Mouse (Mus musculus) forebrain, embryonic 13.5 days (tissue): Measurements from ENCODE around the gene Ccdc137. TPM values are rescaled to one million over a fixed set of nuclear protein-coding genes. Genes with fewer than 3 reads are reported as not detected.

Experiments used
- ATAC-seq: fragments of 200-750 bp; cut with Nextera tagmentation; 2 replicates; pipeline ENCODE4 v1.8.0; 2017
- H3K27ac ChIP-seq: fragments of 300-500 bp; sonication (generic); 2 replicates; pipeline ENCODE4 v1.5.1; 2015; ENCODE audit warnings: inconsistent platforms, mild to moderate bottlenecking, moderate library complexity
- H3K27me3 ChIP-seq: fragments of 300-500 bp; sonication (generic); 2 replicates; pipeline ENCODE4 v1.6.1; 2015; ENCODE audit warnings: mild to moderate bottlenecking, inconsistent platforms
- H3K36me3 ChIP-seq: fragments of 300-500 bp; sonication (generic); 2 replicates; pipeline ENCODE4 v1.6.1; 2015; ENCODE audit warnings: mild to moderate bottlenecking, inconsistent platforms; ENCODE audit not compliant: poor library complexity, severe bottlenecking
- H3K4me1 ChIP-seq: fragments of 300-500 bp; sonication (generic); 2 replicates; pipeline ENCODE4 v1.6.1; 2015; ENCODE audit warnings: inconsistent platforms
- H3K4me2 ChIP-seq: fragments of 300-500 bp; sonication (generic); 2 replicates; pipeline ENCODE4 v1.6.1; 2015; ENCODE audit warnings: inconsistent platforms, mild to moderate bottlenecking, moderate library complexity
- H3K4me3 ChIP-seq: fragments of 300-500 bp; sonication (generic); 2 replicates; pipeline ENCODE4 v1.5.1; 2015; ENCODE audit warnings: mild to moderate bottlenecking, inconsistent platforms
- H3K9ac ChIP-seq: fragments of 300-500 bp; sonication (generic); 2 replicates; pipeline ENCODE4 v1.6.1; 2015; ENCODE audit warnings: mild to moderate bottlenecking, inconsistent platforms
- H3K9me3 ChIP-seq: fragments of 300-500 bp; sonication (generic); replicated peaks from 2 replicates; pipeline ENCODE4 v1.6.1; 2016; ENCODE audit warnings: inconsistent platforms
- WGBS: fragments of 180-500 bp; shearing (Covaris S2); methylation state at CpG from one replicate; pipeline ENCODE4 v1.1.7; 2015; 5-methylcytosine and 5-hydroxymethylcytosine counted together
- polyA plus RNA-seq: library from polyadenylated mRNA; unstranded; fragments of >200 nt; fragmentation: Nextera tagmentation; extraction: Ambion mirVana; gene quantifications from 2 replicates; pipeline ENCODE4 v1.2.1, GENCODE M21; 2015

Ccdc137 gene
- polyA plus RNA-seq, 1 experiment from 2014 or later, result 31.3 TPM

DNA sequence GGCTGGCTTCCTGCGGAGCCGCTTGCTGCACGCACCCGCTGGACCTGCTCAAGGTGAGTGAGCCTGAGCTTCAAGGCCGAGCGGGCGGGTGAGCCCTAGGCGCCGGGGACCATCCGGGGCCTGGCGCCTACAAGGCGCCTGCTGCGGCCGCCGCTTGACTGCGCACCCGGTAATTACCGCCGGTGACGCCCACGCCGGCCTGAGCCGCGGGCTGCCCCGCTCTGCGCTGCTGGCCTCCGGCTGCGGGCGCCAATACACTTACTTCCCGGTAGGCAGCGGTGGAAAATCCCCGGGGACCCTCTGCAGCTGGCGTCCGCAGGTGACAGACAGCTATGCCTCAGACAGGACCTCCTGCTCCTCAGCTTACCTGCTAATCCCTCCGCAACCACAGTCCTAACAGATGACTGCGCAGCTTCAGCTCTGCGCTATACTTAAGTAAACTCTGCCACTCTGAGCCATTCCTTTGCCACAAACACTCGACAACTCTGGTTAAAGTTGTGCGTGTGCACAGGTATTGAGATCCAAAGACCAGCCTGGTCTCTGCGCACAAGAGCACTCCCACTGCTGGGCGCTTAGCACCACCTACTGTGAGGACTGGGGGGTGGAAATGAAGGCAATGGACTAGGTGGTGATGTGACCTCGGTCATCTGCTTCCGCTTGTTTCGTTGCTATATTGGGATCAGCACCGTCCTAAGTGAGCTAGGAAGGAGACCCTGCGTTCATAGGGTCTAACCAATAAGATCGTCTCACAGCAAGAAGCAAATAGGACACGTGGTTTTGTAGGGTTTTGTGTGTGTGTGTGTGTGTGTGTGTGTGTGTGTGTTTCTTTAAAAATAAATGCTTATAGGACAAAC is 34.3 kb downstream of the Ccdc137 start:
- WGBS, result under 1% methylated on average over 48 of the region's 48 CpGs
- H3K27ac ChIP-seq, result peak overlapping the region; percentile 76
- H3K4me3 ChIP-seq, result peak overlapping the region; percentile 96
- peak overlapping the region; percentile 92 for H3K9ac ChIP-seq
- no peaks in the 10 kb centered on the region for H3K27me3 ChIP-seq
- peaks cover 40% of the 10 kb centered on the region for H3K4me1 ChIP-seq
- peak; percentile 34 for ATAC-seq
- H3K4me2 ChIP-seq, result peak overlapping the region; percentile 81
- H3K9me3 ChIP-seq, result no peaks in the 10 kb centered on the region
- peaks cover 51% of the 10 kb centered on the region for H3K36me3 ChIP-seq

DNA sequence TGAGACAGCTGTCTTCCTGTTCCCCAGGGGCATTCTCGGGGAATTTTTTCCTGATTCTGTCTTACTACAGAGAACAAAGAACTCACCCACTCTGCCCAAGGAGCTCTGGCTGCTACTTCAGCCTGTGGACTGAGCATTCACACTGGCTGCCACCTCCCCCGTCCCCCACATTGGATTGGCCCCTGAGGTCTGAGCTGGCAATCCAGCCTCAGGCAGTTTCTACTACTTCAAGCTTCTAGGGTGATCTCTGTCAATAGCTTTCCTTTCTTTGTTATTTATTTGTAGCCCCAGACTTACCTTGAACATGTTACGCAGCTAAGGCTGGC is 34.9 kb downstream of the Ccdc137 start:
- no peak for ATAC-seq
- H3K36me3 ChIP-seq, result peaks cover 51% of the 10 kb centered on the region

DNA sequence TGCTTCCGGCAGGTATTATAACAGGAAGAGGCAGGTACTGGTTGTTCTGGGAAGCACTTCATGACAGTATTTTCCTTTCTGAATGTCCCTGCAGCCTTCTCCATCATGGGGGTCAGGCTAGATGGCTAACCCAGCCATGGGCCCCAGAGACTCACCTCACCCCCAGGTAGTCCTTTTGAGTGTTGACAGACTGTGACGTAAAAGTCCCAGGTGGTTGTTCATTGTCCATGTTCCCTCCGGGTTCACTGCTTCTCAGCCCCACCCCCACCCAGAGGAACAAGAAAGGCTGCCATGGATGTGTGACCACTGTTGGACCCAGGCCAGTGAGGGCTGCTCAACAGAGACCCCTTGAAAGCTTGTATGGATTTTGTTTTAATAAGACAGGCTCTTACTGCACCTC is 35.4 kb downstream of the Ccdc137 start:
- no peaks in the 10 kb centered on the region for H3K9me3 ChIP-seq
- H3K4me3 ChIP-seq, result peak overlapping the region; percentile 96
- H3K4me2 ChIP-seq, result peak overlapping the region; percentile 81
- H3K9ac ChIP-seq, result peak overlapping the region; percentile 92
- WGBS, result 43% methylated on average over 3 of the region's 3 CpGs
- peak overlapping the region; percentile 76 for H3K27ac ChIP-seq
- peaks cover 40% of the 10 kb centered on the region for H3K4me1 ChIP-seq
- no peak for ATAC-seq
- H3K36me3 ChIP-seq, result peaks cover 51% of the 10 kb centered on the region
- no peaks in the 10 kb centered on the region for H3K27me3 ChIP-seq

More for the DNA sequence above, 34.9 kb downstream of the Ccdc137 start:
- Histone ChIP-seq H3K4me3 (peak overlapping the region; percentile 96), H3K9me3 (no peaks in the 10 kb centered on the region), H3K4me2 (peak overlapping the region; percentile 81), H3K9ac (peak overlapping the region; percentile 92), H3K4me1 (peaks cover 40% of the 10 kb centered on the region), H3K27me3 (no peaks in the 10 kb centered on the region), H3K27ac (peak overlapping the region; percentile 76)
- WGBS, result 17% methylated on average over 3 of the region's 3 CpGs

DNA sequence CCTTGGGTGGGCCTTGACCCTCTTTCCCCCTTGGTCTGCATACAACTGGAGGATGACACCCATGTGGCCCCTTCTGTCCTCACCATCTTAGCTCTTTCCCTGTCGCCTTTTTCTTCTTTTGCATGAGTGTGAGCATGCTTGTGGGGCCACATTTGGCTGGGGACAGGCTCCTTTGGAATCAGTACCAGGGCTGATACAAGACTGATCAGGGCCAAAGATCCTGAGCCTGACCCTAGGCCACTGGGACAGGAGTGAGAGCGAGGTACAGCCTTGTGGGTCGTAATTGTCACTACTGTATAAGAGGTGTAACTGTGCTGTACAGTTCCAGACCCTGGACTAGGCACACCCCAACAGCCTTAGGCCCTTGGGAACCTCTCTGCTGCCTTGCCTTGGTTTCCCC is 36.0 kb downstream of the Ccdc137 start:
- H3K4me3 ChIP-seq, result no peak overlapping the region
- H3K9ac ChIP-seq, result no peak overlapping the region; the same call in 1 of the 2 replicates
- H3K36me3 ChIP-seq, result peaks cover 51% of the 10 kb centered on the region
- no peak for ATAC-seq
- no peak overlapping the region for H3K27ac ChIP-seq
- peak overlapping the region; percentile 81; the same call in 1 of the 2 replicates for H3K4me2 ChIP-seq
- no peaks in the 10 kb centered on the region for H3K27me3 ChIP-seq
- no peaks in the 10 kb centered on the region for H3K9me3 ChIP-seq
- H3K4me1 ChIP-seq, result peaks cover 39% of the 10 kb centered on the region
- 88% methylated on average over 3 of the region's 3 CpGs for WGBS

DNA sequence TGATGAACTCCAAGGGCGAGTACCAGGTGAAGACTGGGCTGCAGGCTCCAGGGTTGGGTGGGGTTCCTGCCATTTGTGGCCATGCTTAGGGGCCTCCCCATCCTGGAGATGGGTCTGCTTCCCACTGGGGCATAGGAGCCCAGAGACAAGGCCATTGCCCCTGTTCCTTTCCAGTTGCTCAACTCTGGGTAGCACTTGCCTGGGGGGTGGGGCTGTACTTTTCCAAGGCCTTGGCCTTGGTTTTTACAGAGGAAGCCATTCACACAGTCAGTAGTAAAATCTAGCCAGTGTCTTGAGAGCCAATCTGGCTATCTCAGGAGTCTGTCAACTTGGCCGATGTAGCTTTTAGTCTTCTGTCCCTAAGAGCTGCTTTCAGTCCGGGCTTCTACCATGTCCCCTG is 39.5 kb downstream of the Ccdc137 start:
- Histone ChIP-seq H3K27me3 (no peaks in the 10 kb centered on the region), H3K4me3 (no peak overlapping the region), H3K9me3 (no peaks in the 10 kb centered on the region), H3K36me3 (peaks cover 55% of the 10 kb centered on the region), H3K4me1 (peaks cover 15% of the 10 kb centered on the region), H3K4me2 (no peak overlapping the region), H3K9ac (no peak overlapping the region), H3K27ac (no peak overlapping the region)
- no peak for ATAC-seq
- 92% methylated on average over 3 of the region's 3 CpGs for WGBS

DNA sequence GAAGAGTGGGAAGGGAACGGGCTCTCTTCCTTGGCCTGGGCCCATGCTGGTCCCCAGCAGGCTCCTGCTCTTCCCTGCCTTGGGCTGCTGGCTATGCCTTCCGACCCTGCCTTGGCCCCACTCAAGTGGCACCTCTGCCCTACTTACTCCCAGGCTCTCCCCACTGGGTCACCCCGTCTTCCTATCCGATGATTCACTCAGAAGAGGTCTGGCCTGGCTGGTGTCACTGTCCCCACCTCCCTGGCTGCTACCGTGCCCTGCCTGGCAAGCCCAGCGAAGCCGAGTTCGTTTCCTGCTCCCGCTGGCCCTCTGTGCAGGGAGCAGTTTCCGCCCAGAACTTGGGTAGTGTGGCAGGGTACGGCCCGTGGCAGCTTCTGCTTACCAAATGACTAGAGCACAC is 40.3 kb downstream of the Ccdc137 start:
- ATAC-seq, result no peak
- H3K9ac ChIP-seq, result no peak overlapping the region
- H3K27me3 ChIP-seq, result no peaks in the 10 kb centered on the region
- no peaks in the 10 kb centered on the region for H3K9me3 ChIP-seq
- H3K4me2 ChIP-seq, result no peak overlapping the region
- peaks cover 55% of the 10 kb centered on the region for H3K36me3 ChIP-seq
- no peak overlapping the region for H3K27ac ChIP-seq
- WGBS, result 94% methylated on average over 12 of the region's 12 CpGs
- H3K4me3 ChIP-seq, result no peak overlapping the region
- peaks cover 7% of the 10 kb centered on the region for H3K4me1 ChIP-seq

DNA sequence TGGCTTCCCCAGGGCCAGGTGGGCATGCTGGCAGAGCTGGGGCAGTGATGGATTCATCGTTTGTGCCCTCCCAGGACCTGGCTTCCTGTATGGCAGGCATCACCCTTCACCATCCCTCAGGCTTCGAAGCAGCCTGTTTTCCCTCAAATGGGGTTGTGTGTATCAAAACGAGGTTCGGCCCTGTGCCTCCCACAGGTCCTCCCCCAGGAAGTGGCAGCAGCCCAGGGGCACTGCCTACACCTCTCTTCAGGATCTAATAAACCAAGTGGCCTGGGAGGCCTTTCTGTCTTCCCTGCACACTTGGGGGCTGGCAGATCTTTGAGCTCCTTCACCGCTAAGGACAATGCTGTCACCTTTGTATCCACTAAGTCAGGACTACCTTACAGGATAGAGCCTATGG is 41.0 kb downstream of the Ccdc137 start:
- no peak for ATAC-seq

DNA sequence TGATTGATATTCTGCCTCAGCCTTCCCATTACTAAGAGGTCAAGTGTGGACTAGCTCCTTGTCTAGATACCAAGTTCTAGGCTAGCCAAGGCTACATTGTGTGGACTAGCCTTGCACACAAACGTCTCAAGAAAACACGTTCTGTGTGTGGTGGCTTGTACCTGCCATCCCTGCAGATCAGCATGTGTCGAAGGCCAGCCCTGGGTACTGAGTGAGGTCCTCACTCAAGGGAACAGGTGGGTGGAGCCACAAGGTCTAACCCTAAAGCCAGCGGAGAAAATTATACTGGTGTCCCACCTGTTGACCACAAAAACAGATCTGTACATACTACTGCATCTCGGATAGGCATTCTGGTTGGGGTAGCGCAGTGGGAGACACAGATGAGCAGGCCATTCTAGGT is 42.0 kb downstream of the Ccdc137 start:
- 81% methylated on average over 6 of the region's 6 CpGs for WGBS
- Histone ChIP-seq H3K36me3 (peaks cover 46% of the 10 kb centered on the region), H3K4me3 (no peak overlapping the region), H3K9me3 (no peaks in the 10 kb centered on the region), H3K4me1 (no peaks in the 10 kb centered on the region), H3K27ac (no peak overlapping the region), H3K4me2 (no peak overlapping the region), H3K9ac (no peak overlapping the region), H3K27me3 (no peaks in the 10 kb centered on the region)
- no peak for ATAC-seq

More for the DNA sequence above, 41.0 kb downstream of the Ccdc137 start:
- H3K27ac ChIP-seq, result no peak overlapping the region
- no peak overlapping the region; the same call in 1 of the 2 replicates for H3K9ac ChIP-seq
- no peaks in the 10 kb centered on the region for H3K27me3 ChIP-seq
- no peak overlapping the region for H3K4me3 ChIP-seq
- H3K4me2 ChIP-seq, result no peak overlapping the region
- WGBS, result 84% methylated on average over 5 of the region's 5 CpGs
- H3K4me1 ChIP-seq, result 0 out of 2 replicates have a peak, but pooled peaks cover under 1% of the 10 kb centered on the region
- no peaks in the 10 kb centered on the region for H3K9me3 ChIP-seq
- H3K36me3 ChIP-seq, result peaks cover 55% of the 10 kb centered on the region

DNA sequence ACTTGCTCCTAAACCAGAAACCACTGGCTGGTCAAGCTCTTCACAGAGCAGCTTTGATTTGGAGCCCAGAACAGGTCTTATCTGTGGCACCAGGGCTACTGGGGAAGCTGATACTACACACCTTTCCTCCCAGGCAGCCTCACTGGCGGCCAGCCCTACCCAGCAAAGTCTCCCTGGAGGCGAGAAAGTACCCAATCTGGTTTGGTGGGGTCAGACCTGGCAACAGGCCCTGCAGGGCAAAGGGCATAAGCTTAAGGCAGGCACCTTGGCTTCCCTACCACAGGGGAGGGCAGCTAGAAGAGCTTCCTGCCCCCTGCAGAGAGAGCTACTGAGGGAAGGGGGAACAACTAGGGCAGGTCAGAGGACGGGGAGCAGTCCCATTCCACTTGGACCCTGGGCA is 42.4 kb downstream of the Ccdc137 start:
- Histone ChIP-seq H3K4me2 (no peak overlapping the region), H3K9ac (no peak overlapping the region), H3K4me1 (no peaks in the 10 kb centered on the region), H3K9me3 (no peaks in the 10 kb centered on the region), H3K27ac (no peak overlapping the region), H3K27me3 (no peaks in the 10 kb centered on the region), H3K4me3 (no peak overlapping the region), H3K36me3 (peaks cover 42% of the 10 kb centered on the region)
- 23% methylated on average over 3 of the region's 3 CpGs for WGBS
- ATAC-seq, result no peak

DNA sequence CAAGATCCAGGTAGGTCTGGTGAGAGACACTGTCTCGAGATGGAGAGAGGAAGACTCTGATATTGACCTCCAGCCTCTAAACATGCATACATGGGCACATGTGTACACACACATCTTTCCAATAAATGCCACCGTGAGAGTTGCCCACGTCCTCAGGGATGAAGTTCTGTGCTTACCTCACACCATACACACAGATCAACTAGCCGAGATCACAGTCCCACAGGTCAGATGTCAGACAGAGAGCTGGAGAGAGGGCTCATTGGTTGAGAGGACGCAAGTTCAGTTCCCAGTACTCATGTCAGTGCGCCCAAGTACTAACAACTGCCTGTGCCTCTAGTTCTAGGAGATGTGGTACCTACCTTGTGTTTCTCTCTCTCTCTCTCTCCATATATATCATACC is 43.1 kb downstream of the Ccdc137 start:
- no peak overlapping the region for H3K9ac ChIP-seq
- ATAC-seq, result no peak

DNA sequence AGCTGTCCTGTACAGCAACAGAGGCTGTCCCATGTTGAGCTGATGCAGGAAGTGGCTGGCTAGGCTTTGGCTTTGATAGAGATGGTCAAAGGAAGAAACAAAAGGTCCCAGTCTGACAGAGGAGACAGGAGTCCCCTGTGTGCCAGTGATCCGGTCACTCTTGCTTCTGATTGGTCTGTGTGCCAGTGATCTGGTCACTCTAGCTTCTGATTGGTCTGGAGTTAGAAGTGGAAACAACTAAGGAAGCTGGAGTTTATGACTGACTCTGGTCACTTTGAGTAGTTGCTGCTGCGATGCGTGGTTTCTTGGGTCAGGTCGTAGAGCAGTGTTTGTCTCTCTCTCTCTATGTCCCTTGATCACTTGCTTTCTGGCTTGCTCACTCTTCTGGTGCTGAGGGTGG is 43.8 kb downstream of the Ccdc137 start:
- H3K36me3 ChIP-seq, result peaks cover 28% of the 10 kb centered on the region
- H3K4me2 ChIP-seq, result no peak overlapping the region
- WGBS, result 90% methylated on average over 4 of the region's 4 CpGs
- no peaks in the 10 kb centered on the region for H3K4me1 ChIP-seq
- no peak overlapping the region for H3K27ac ChIP-seq
- H3K9me3 ChIP-seq, result no peaks in the 10 kb centered on the region
- no peak overlapping the region for H3K4me3 ChIP-seq
- no peak for ATAC-seq
- H3K27me3 ChIP-seq, result no peaks in the 10 kb centered on the region
- H3K9ac ChIP-seq, result no peak overlapping the region

More for the DNA sequence above, 43.1 kb downstream of the Ccdc137 start:
- Histone ChIP-seq H3K4me3 (no peak overlapping the region), H3K4me1 (no peaks in the 10 kb centered on the region), H3K9me3 (no peaks in the 10 kb centered on the region), H3K36me3 (peaks cover 35% of the 10 kb centered on the region), H3K27me3 (no peaks in the 10 kb centered on the region), H3K27ac (no peak overlapping the region), H3K4me2 (no peak overlapping the region)
- 69% methylated on average over 6 of the region's 6 CpGs for WGBS

DNA sequence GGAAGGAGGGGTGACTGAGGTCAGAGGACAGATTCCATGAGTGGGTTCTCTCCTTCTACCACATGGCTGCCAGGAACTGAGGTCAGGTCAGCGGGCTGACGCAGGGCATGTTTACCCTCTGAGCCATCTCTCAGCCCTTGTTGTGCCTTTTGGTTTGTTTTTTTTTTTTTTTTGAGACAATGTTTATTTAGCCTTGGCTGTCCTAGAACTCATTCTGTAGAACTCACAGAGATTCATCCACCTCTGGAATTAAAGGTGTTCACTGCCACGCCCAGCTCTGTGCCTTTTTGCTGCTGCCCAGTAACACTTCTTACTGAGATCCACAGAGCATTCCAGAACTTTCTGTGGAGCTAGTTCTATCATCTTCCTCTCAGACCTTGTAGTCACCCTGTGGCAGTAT is 47.7 kb downstream of the Ccdc137 start:
- peaks cover 5% of the 10 kb centered on the region for H3K4me1 ChIP-seq
- no peaks in the 10 kb centered on the region for H3K27me3 ChIP-seq
- H3K4me2 ChIP-seq, result no peak overlapping the region
- H3K36me3 ChIP-seq, result no peaks in the 10 kb centered on the region
- H3K4me3 ChIP-seq, result no peak overlapping the region
- H3K9ac ChIP-seq, result no peak overlapping the region
- no peak overlapping the region for H3K27ac ChIP-seq
- no peak for ATAC-seq
- WGBS, result 93% methylated on average over 3 of the region's 3 CpGs
- no peaks in the 10 kb centered on the region for H3K9me3 ChIP-seq

DNA sequence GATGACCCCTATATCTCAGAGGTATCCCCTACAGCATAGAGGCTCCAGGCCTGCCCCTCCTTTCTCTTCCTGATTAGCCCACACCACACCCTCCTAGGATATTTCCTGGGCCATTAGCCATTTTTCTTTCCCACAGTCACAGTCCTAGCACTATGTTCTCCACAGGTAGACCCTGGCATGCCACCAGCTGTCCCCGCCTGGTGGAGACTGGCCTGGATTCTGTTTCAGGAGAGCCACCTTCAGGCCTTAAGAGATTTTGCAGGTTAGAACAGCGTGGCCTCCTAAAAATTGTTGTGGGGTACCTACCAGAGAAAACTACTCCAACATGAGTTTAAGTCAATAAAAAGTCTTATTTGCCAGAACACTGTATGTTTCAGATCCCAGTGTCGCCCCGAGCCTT is 49.0 kb downstream of the Ccdc137 start:
- 58% methylated on average over 4 of the region's 4 CpGs for WGBS
- no peak for ATAC-seq
- Histone ChIP-seq H3K9ac (no peak overlapping the region), H3K4me2 (no peak overlapping the region), H3K4me1 (peaks cover 7% of the 10 kb centered on the region), H3K27ac (no peak overlapping the region), H3K36me3 (no peaks in the 10 kb centered on the region), H3K27me3 (no peaks in the 10 kb centered on the region), H3K4me3 (no peak overlapping the region), H3K9me3 (no peaks in the 10 kb centered on the region)
